Mouse (Mus musculus) cortical plate, adult 2 months (tissue): ENCODE data around the gene Tmem230.

Source experiments
- CTCF ChIP-seq: fragments of 200-500 bp; IDR thresholded peaks from 2 replicates; pipeline ENCODE4 v1.5.1; 2011; ENCODE audit warnings: mild to moderate bottlenecking, control low read depth, low read length; ENCODE audit not compliant: insufficient read depth; ENCODE audit errors: extremely low read depth
- POLR2A ChIP-seq: fragments of 200-500 bp; IDR thresholded peaks from 2 replicates; pipeline ENCODE4 v1.6.1; 2011; ENCODE audit warnings: mild to moderate bottlenecking, low read length, control low read depth; ENCODE audit not compliant: insufficient read depth; ENCODE audit errors: extremely low read depth

DNA sequence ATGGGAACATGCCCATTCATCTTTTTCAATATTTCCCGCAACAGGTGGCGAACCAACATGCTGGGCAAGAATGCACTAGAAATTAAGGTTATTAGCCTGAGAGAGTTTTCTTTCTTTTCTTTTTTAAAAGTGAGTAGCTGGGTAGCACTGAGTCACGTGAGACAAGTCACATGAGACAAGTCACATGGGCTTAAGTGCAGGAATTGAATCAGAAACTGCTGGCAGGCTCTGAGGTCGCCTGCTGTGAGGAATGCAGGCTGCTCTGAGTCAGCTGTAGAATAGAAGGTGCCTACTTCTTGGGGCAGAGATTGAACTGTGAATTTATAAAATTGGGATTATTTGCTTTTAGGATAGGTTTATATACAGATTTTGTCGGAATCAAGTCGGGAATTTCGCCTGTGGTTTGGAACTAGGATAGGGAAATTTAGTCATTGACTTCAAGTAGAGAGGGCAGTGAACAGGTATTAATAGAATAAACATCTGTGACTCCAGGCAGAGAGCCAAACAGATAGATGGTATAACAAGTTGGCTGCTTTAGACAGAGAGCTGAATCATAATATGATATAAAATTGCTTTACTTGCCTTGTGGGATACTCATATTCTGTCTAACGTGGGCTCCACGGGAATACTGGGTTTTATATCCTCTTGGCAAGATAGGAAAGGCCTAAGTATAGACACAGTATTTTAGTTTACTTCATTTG, 38.9 kb upstream of the Tmem230 start:
- TF ChIP-seq CTCF = no peak
- no peak for TF ChIP-seq POLR2A
